Comparison of ENCODE assay signal across 8 mouse cellular contexts in genomic region chr2:119548371-119548660, GRCm38 (mm10). TPM values are rescaled to one million over a fixed set of nuclear protein-coding genes. Genes with fewer than 3 reads are reported as not detected.
DNase-seq lines count a peak whose midpoint lies in the region; ATAC-seq lines count a peak whose summit lies in the region.

No protein-coding gene starts in this region.

- H3K4me2 ChIP-seq in kidney, embryonic 15.5 days: peak overlapping the region; percentile 82
- H3K4me2 ChIP-seq in hindbrain, embryonic 14.5 days (replicated peaks): peak overlapping the region; percentile 81
- H3K4me2 ChIP-seq in midbrain, embryonic 14.5 days (ENCODE audit: low read length): peak overlapping the region; percentile 67

- H3K27ac ChIP-seq in kidney, embryonic 15.5 days: peak overlapping the region; percentile 72; the same call in 1 of the 2 replicates
- peak overlapping the region; percentile 48; the same call in 1 of the 2 replicates for H3K27ac ChIP-seq in brown adipose tissue, adult 24 weeks (replicated peaks; ENCODE audit: low read depth, low read length)
- peak overlapping the region; percentile 82; the same call in 1 of the 2 replicates for H3K27ac ChIP-seq in hindbrain, embryonic 14.5 days
- H3K27ac ChIP-seq in midbrain, embryonic 14.5 days (replicated peaks; ENCODE audit: low read depth, low read length): peak overlapping the region; percentile 83

- WGBS in kidney, embryonic 15.5 days: 6% methylated on average over 3 of the region's 3 CpGs
- WGBS in hindbrain, embryonic 14.5 days: 16% methylated on average over 3 of the region's 3 CpGs
- 12% methylated on average over 3 of the region's 3 CpGs for WGBS in midbrain, embryonic 14.5 days

- H3K36me3 ChIP-seq in kidney, embryonic 15.5 days: no peaks in the 10 kb centered on the region
- no peaks in the 10 kb centered on the region for H3K36me3 ChIP-seq in hindbrain, embryonic 14.5 days (replicated peaks; ENCODE audit: control insufficient read depth, insufficient read depth)
- H3K36me3 ChIP-seq in midbrain, embryonic 14.5 days (ENCODE audit: control insufficient read depth, insufficient read depth, low read length): no peaks in the 10 kb centered on the region

- peaks cover 23% of the 10 kb centered on the region for H3K4me1 ChIP-seq in kidney, embryonic 15.5 days
- H3K4me1 ChIP-seq in brown adipose tissue, adult 24 weeks (ENCODE audit: control insufficient read depth, insufficient read depth, insufficient read length, low read length): 0 out of 2 replicates have a peak, but pooled peaks cover 2% of the 10 kb centered on the region
- H3K4me1 ChIP-seq in hindbrain, embryonic 14.5 days (replicated peaks; ENCODE audit: control insufficient read depth, insufficient read depth, low read length): peaks cover 16% of the 10 kb centered on the region
- peaks cover 12% of the 10 kb centered on the region for H3K4me1 ChIP-seq in midbrain, embryonic 14.5 days (ENCODE audit: control insufficient read depth, insufficient read depth, low read length)

- peak overlapping the region; percentile 65 for H3K9ac ChIP-seq in kidney, embryonic 15.5 days
- peak overlapping the region; percentile 88 for H3K9ac ChIP-seq in hindbrain, embryonic 14.5 days
- H3K9ac ChIP-seq in midbrain, embryonic 14.5 days (replicated peaks; ENCODE audit: low read length): peak overlapping the region; percentile 80

- ATAC-seq in kidney, embryonic 15.5 days (replicated peaks; ENCODE audit: low FRiP score): no peak
- no peak for ATAC-seq in hindbrain, embryonic 14.5 days (ENCODE audit: low FRiP score)
- no peak for ATAC-seq in midbrain, embryonic 14.5 days (ENCODE audit: low FRiP score, low TSS enrichment)

- no peaks in the 10 kb centered on the region for H3K9me3 ChIP-seq in kidney, embryonic 15.5 days (replicated peaks)
- no peaks in the 10 kb centered on the region for H3K9me3 ChIP-seq in hindbrain, embryonic 14.5 days (ENCODE audit: control insufficient read depth, low read length)
- no peaks in the 10 kb centered on the region for H3K9me3 ChIP-seq in midbrain, embryonic 14.5 days (ENCODE audit: control insufficient read depth, low read length)

- H3K27me3 ChIP-seq in kidney, embryonic 15.5 days: no peaks in the 10 kb centered on the region
- H3K27me3 ChIP-seq in hindbrain, embryonic 14.5 days (ENCODE audit: control insufficient read depth, insufficient read depth, low read length): no peaks in the 10 kb centered on the region
- H3K27me3 ChIP-seq in midbrain, embryonic 14.5 days (ENCODE audit: control insufficient read depth, insufficient read depth, low read length): no peaks in the 10 kb centered on the region

- H3K4me3 ChIP-seq in kidney, embryonic 15.5 days (replicated peaks): peak overlapping the region; percentile 74
- H3K4me3 ChIP-seq in brown adipose tissue, adult 24 weeks (ENCODE audit: insufficient read depth, low read depth, low read length): peak overlapping the region; percentile 85
- peak overlapping the region; percentile 91 for H3K4me3 ChIP-seq in hindbrain, embryonic 14.5 days (replicated peaks; ENCODE audit: low read length)
- peak overlapping the region; percentile 82 for H3K4me3 ChIP-seq in midbrain, embryonic 14.5 days (replicated peaks; ENCODE audit: low read depth, low read length)

- DNase-seq in kidney, postnatal 14 days: no peak
- no peak for DNase-seq in hindbrain, embryonic 14.5 days (ENCODE audit: low spot score)
- DNase-seq in midbrain, embryonic 14.5 days: no peak
- DNase-seq in layer of hippocampus, adult 11-12 months (ENCODE audit: low spot score): no peak
- DNase-seq in urinary bladder, adult 2 months (ENCODE audit: low spot score): no peak
- DNase-seq in kidney, postnatal 36 days: no peak

RNA-seq across cellular contexts. Expression of gene Chp1, which starts 0.8 kb away (rescaled TPM):
- 59.7 and 60.3 TPM in 2 replicates for polyA plus RNA-seq in kidney, embryonic 15.5 days (2015; fragmentation: Nextera tagmentation; extraction: Ambion mirVana)
- polyA plus RNA-seq in brown adipose tissue, adult 24 weeks (2012; ENCODE audit: insufficient read depth, insufficient read length, missing spikeins): 225 and 269 TPM in 2 replicates
- polyA plus RNA-seq in hindbrain, embryonic 14.5 days (2014; fragmentation: Nextera tagmentation; extraction: Ambion mirVana): 58.5 and 59.1 TPM in 2 replicates
- polyA plus RNA-seq in midbrain, embryonic 14.5 days (2014; fragmentation: Nextera tagmentation; extraction: Ambion mirVana): 42.8 and 57.4 TPM in 2 replicates
- 133 and 134 TPM in 2 replicates for polyA plus RNA-seq in urinary bladder, adult 2 months (2012; rRNA removed)

RNA-seq across cellular contexts. Expression of gene Exd1, which starts 0.9 kb away (rescaled TPM):
- polyA plus RNA-seq in kidney, embryonic 15.5 days (2015; fragmentation: Nextera tagmentation; extraction: Ambion mirVana): 0.35 and 0.71 TPM in 2 replicates
- 2.9 and 3.0 TPM in 2 replicates for polyA plus RNA-seq in brown adipose tissue, adult 24 weeks (2012; ENCODE audit: insufficient read depth, insufficient read length, missing spikeins)
- 0.34 and 1.0 TPM in 2 replicates for polyA plus RNA-seq in hindbrain, embryonic 14.5 days (2014; fragmentation: Nextera tagmentation; extraction: Ambion mirVana)
- polyA plus RNA-seq in midbrain, embryonic 14.5 days (2014; fragmentation: Nextera tagmentation; extraction: Ambion mirVana): 0.24 and 0.50 TPM in 2 replicates
- 3.1 TPM in 2 replicates for polyA plus RNA-seq in urinary bladder, adult 2 months (2012; rRNA removed)
